Mouse (Mus musculus): ENCODE results near the gene Gm49673.
"Not testable (repeated sequence)": the region's sequence is repeated elsewhere in the genome, so short reads cannot be mapped to it uniquely, and the experiment has no call there.

- not testable (repeated sequence) for TF ChIP-seq CTCF (conservative IDR thresholded peaks at IDR 0.05; ENCODE audit: low read length); POU5F1 (IDR thresholded peaks at IDR 0.05; ENCODE audit: borderline replicate concordance, low read length); NANOG (IDR thresholded peaks at IDR 0.05; ENCODE audit: borderline replicate concordance, low read length)
Measured at GRCm38 (mm10) chr17:8112199-8112598, 35.4 kb downstream of the Gm49673 start.
